Mouse (Mus musculus) MEL (cell line): ENCODE measurements around the gene Gast. TPM values are rescaled to one million over a fixed set of nuclear protein-coding genes. Genes with fewer than 3 reads are reported as not detected.
"Not testable (repeated sequence)": the region's sequence is repeated elsewhere in the genome, so short reads cannot be mapped to it uniquely, and the experiment has no call there.

ENCODE experiments used
- DNase-seq: peaks from one replicate; pipeline ENCODE4 v3.0.0; 2011; ENCODE audit warnings: low read depth, low spot score
- H3K27ac ChIP-seq: 2 replicates; pipeline ENCODE4 v1.5.1; 2012; ENCODE audit warnings: low read depth, mild to moderate bottlenecking, control low read depth, low read length, moderate library complexity; ENCODE audit not compliant: control insufficient read depth
- H3K27me3 ChIP-seq, 2 experiments: fragments of 150-350 bp in 1 of 2; sonication (generic) in 1 of 2; 2 replicates each; pipeline ENCODE4 v1.6.1; 2012; ENCODE audit warnings: low read length in 2 of 2, mild to moderate bottlenecking in 2 of 2, improper control_type of control experiment in 1 of 2, moderate library complexity in 1 of 2; ENCODE audit not compliant: insufficient read depth in 2 of 2, control insufficient read depth in 1 of 2
- H3K36me3 ChIP-seq, 2 experiments: 2 replicates each; pipeline ENCODE4 v1.6.1; 2012 to 2014; ENCODE audit warnings: low read length in 2 of 2, improper control_type of control experiment in 1 of 2, inconsistent platforms in 1 of 2, mild to moderate bottlenecking in 1 of 2; ENCODE audit not compliant: insufficient read depth in 2 of 2, control insufficient read depth in 1 of 2
- H3K4me1 ChIP-seq, 2 experiments: fragments of 150-350 bp in 1 of 2; sonication (generic) in 1 of 2; 2 replicates each; pipeline ENCODE4 v1.6.1; 2012; ENCODE audit warnings: low read length in 2 of 2, improper control_type of control experiment in 1 of 2, mild to moderate bottlenecking in 1 of 2; ENCODE audit not compliant: insufficient read depth in 2 of 2, control insufficient read depth in 1 of 2
- H3K4me3 ChIP-seq, 2 experiments: fragments of 150-350 bp in 1 of 2; sonication (generic) in 1 of 2; 2 replicates each; pipeline ENCODE4 v1.5.1; 2012; ENCODE audit warnings: low read depth in 2 of 2, low read length in 2 of 2, mild to moderate bottlenecking in 2 of 2, moderate library complexity in 2 of 2, control low read depth in 1 of 2, improper control_type of control experiment in 1 of 2; ENCODE audit not compliant: control insufficient read depth in 1 of 2, insufficient read depth in 1 of 2
- H3K79me2 ChIP-seq: 2 replicates; pipeline ENCODE4 v1.6.1; 2012; ENCODE audit warnings: mild to moderate bottlenecking, low read length, moderate library complexity; ENCODE audit not compliant: control insufficient read depth, poor library complexity, insufficient read depth
- H3K9ac ChIP-seq: 2 replicates; pipeline ENCODE4 v1.6.1; 2012; ENCODE audit warnings: low read depth, mild to moderate bottlenecking, control low read depth, low read length, moderate library complexity; ENCODE audit not compliant: control insufficient read depth, poor library complexity, severe bottlenecking
- H3K9me3 ChIP-seq: fragments of 150-350 bp; sonication (generic); replicated peaks from 2 replicates; pipeline ENCODE4 v1.6.1; 2012; ENCODE audit warnings: mild to moderate bottlenecking, low read length, improper control_type of control experiment, moderate library complexity; ENCODE audit not compliant: insufficient read depth
- CHD1 ChIP-seq: IDR thresholded peaks from 2 replicates; pipeline ENCODE4 v1.6.1; 2012; ENCODE audit warnings: low read depth, mild to moderate bottlenecking, inconsistent platforms, low read length, improper control_type of control experiment
- EP300 ChIP-seq, 2 experiments: IDR thresholded peaks; 2 replicates each; pipeline ENCODE4 v1.6.1; 2011; ENCODE audit warnings: improper control_type of control experiment in 2 of 2, low read length in 2 of 2, low read depth in 1 of 2, mild to moderate bottlenecking in 1 of 2
- GATA1 ChIP-seq: IDR thresholded peaks from 2 replicates; pipeline ENCODE4 v1.6.1; 2011; ENCODE audit warnings: low read depth, low read length, improper control_type of control experiment
- KAT2A ChIP-seq: conservative IDR thresholded peaks from 2 replicates; pipeline ENCODE4 v1.6.1; 2012; ENCODE audit warnings: low read depth, low read length, improper control_type of control experiment, inconsistent platforms
- POLR2AphosphoS2 ChIP-seq: IDR thresholded peaks from 2 replicates; pipeline ENCODE4 v1.6.1; 2011; ENCODE audit warnings: low read length, improper control_type of control experiment
- SIN3A ChIP-seq: IDR thresholded peaks from 2 replicates; pipeline ENCODE4 v1.6.1; 2012; ENCODE audit warnings: low read length, improper control_type of control experiment, inconsistent platforms
- TBP ChIP-seq: IDR thresholded peaks from 2 replicates; pipeline ENCODE4 v1.8.0; 2011; ENCODE audit warnings: low read depth, low read length, improper control_type of control experiment
- TCF12 ChIP-seq: IDR thresholded peaks from 2 replicates; pipeline ENCODE4 v1.6.1; 2014; ENCODE audit warnings: low read depth, mild to moderate bottlenecking, inconsistent platforms, low read length, improper control_type of control experiment, moderate library complexity
- ZMIZ1 ChIP-seq: IDR thresholded peaks from 2 replicates; pipeline ENCODE4 v1.6.1; 2012; ENCODE audit warnings: low read depth, mild to moderate bottlenecking, inconsistent platforms, low read length, improper control_type of control experiment, moderate library complexity
- polyA plus RNA-seq, 2 experiments: library from polyadenylated mRNA; stranded (reverse) in 1 of 2; unstranded in 1 of 2; fragments of >175 nt in 1 of 2; fragments of >200 nt in 1 of 2; gene quantifications; 2 replicates each; pipeline versions ENCODE4 v1.2.1 to v1.2.4; 2012; ENCODE audit warnings: low replicate concordance in 2 of 2, low read depth in 1 of 2; ENCODE audit not compliant: insufficient read length in 2 of 2, insufficient read depth in 1 of 2, missing spikeins in 1 of 2
- total RNA-seq: library from RNA; depleted of rRNA; stranded (reverse); fragments of 300-350 nt; gene quantifications from 2 replicates; pipeline ENCODE4 v1.2.3, GENCODE M21; 2012

Gast gene
- total and polyA plus RNA-seq, 3 experiments: not detected

- peak; percentile 86 for TF ChIP-seq SIN3A
- TF ChIP-seq KAT2A: 0 out of 2 replicates have a peak, but pooled peaks have one; percentile 28
Measured at GRCm38 (mm10) chr11:100320172-100320630, 14.0 kb upstream of the Gast start (continued).

- Histone ChIP-seq H3K4me3 (peak overlapping the region; percentile 67 to 74), H3K4me1 (peaks cover 17 to 30% of the 10 kb centered on the region in 2 experiments), H3K9ac (peak overlapping the region; percentile 96), H3K36me3 (peaks cover 10 to 35% of the 10 kb centered on the region in 2 experiments), H3K79me2 (peaks cover 18% of the 10 kb centered on the region), H3K27ac (peak overlapping the region; percentile 85)
- not testable (repeated sequence) for H3K27me3 ChIP-seq, H3K9me3 ChIP-seq
- TF ChIP-seq CHD1 (peak; percentile 95; the same call in 1 of the 2 replicates), SIN3A (peak; percentile 4; the same call in 1 of the 2 replicates), ZMIZ1 (peak; percentile 27; the same call in 1 of the 2 replicates)
- DNase-seq: peak; percentile 61
Measured at GRCm38 (mm10) chr11:100320701-100321410, 13.4 kb upstream of the Gast start.

- not testable (repeated sequence) for H3K27me3 ChIP-seq, H3K9me3 ChIP-seq
- Histone ChIP-seq H3K27ac (peak overlapping the region; percentile 37), H3K4me1 (peaks cover 17 to 30% of the 10 kb centered on the region in 2 experiments), H3K79me2 (peaks cover 18% of the 10 kb centered on the region), H3K4me3 (peak overlapping the region; percentile 7 to 74; a peak in 3 of 4 replicates), H3K36me3 (peaks cover 10 to 35% of the 10 kb centered on the region in 2 experiments), H3K9ac (peak overlapping the region; percentile 49)
- TF ChIP-seq TBP (peak; percentile 39; the same call in 1 of the 2 replicates), GATA1 (0 out of 2 replicates have a peak, but pooled peaks have one; percentile 13), TCF12 (0 out of 2 replicates have a peak, but pooled peaks have one; percentile 15), EP300 (IDR thresholded peaks at IDR 0.05; ENCODE audit: low read depth in 1 of 2, low read length in 2 of 2) (peak in 1 of 2 experiments; percentile 9; a peak in 1 of 4 replicates), POLR2AphosphoS2 (peak; percentile 12; the same call in 1 of the 2 replicates)
- peak; percentile 55 for DNase-seq
Measured at GRCm38 (mm10) chr11:100321479-100322305, 12.5 kb upstream of the Gast start.
